Mouse (Mus musculus) kidney, postnatal 0 days (tissue): Measurements from ENCODE around the gene Ppa1. TPM values are rescaled to one million over a fixed set of nuclear protein-coding genes. Genes with fewer than 3 reads are reported as not detected.

Experiments used
- ATAC-seq: fragments of 200-750 bp; cut with Nextera tagmentation; replicated peaks from 2 replicates; pipeline ENCODE4 v1.8.0; 2017; ENCODE audit warnings: low read depth, moderate number of reproducible peaks, moderate TSS enrichment, moderate library complexity; ENCODE audit not compliant: low FRiP score
- DNase-seq: peaks from one replicate; pipeline ENCODE4 v3.0.0-alpha.2; 2016; ENCODE audit warnings: low spot score
- H3K27ac ChIP-seq: fragments of 300-500 bp; sonication (generic); 2 replicates; pipeline ENCODE4 v1.5.1; 2014; ENCODE audit warnings: mild to moderate bottlenecking
- H3K27me3 ChIP-seq: fragments of 300-500 bp; sonication (generic); 2 replicates; pipeline ENCODE4 v1.6.1; 2014; ENCODE audit warnings: low read length, mixed read lengths; ENCODE audit not compliant: insufficient read depth
- H3K36me3 ChIP-seq: fragments of 300-500 bp; sonication (generic); 2 replicates; pipeline ENCODE4 v1.6.1; 2014; ENCODE audit warnings: low read length, mixed read lengths; ENCODE audit not compliant: insufficient read depth
- H3K4me1 ChIP-seq: fragments of 300-500 bp; sonication (generic); replicated peaks from 2 replicates; pipeline ENCODE4 v1.6.1; 2014; ENCODE audit warnings: antibody characterized with exemption, low read length, mixed read lengths; ENCODE audit not compliant: insufficient read depth
- H3K4me2 ChIP-seq: fragments of 300-500 bp; sonication (generic); 2 replicates; pipeline ENCODE4 v1.6.1; 2014; ENCODE audit warnings: mild to moderate bottlenecking, low read length, moderate library complexity, mixed read lengths
- H3K4me3 ChIP-seq: fragments of 300-500 bp; sonication (generic); replicated peaks from 2 replicates; pipeline ENCODE4 v1.5.1; 2014; ENCODE audit warnings: low read depth, low read length
- H3K9ac ChIP-seq: fragments of 300-500 bp; sonication (generic); 2 replicates; pipeline ENCODE4 v1.6.1; 2014; ENCODE audit warnings: low read depth, low read length
- H3K9me3 ChIP-seq: fragments of 300-500 bp; sonication (generic); replicated peaks from 2 replicates; pipeline ENCODE4 v1.6.1; 2016; ENCODE audit warnings: low read length, inconsistent platforms, mixed read lengths
- CTCF ChIP-seq: IDR thresholded peaks from 2 replicates; pipeline ENCODE4 v1.5.1; 2016; ENCODE audit warnings: antibody characterized with exemption, low read depth, mild to moderate bottlenecking, moderate library complexity
- WGBS: fragments of 180-500 bp; shearing (Covaris S2); extraction: QIAGEN DNeasy Blood & Tissue Kit; methylation state at CpG from one replicate; pipeline ENCODE4 v1.1.7; 2014; 5-methylcytosine and 5-hydroxymethylcytosine counted together
- polyA plus RNA-seq: library from polyadenylated mRNA; unstranded; fragments of >200 nt; fragmentation: Nextera tagmentation; extraction: Ambion mirVana; gene quantifications from 2 replicates; pipeline ENCODE4 v1.2.1, GENCODE M21; 2015

The Ppa1 gene
- polyA plus RNA-seq, 1 experiment from 2014 or later: 111 TPM

GRCm38 (mm10) chr10:61624771-61625170, 23.6 kb upstream of the Ppa1 start:
- Histone ChIP-seq H3K27me3 (peaks cover 13% of the 10 kb centered on the region; the same call in 1 of the 2 replicates), H3K36me3 (no peaks in the 10 kb centered on the region), H3K9ac (no peak overlapping the region), H3K4me1 (peaks cover 9% of the 10 kb centered on the region; the same call in 1 of the 2 replicates), H3K4me3 (no peak overlapping the region), H3K9me3 (no peaks in the 10 kb centered on the region), H3K4me2 (peak overlapping the region; percentile 58; the same call in 1 of the 2 replicates), H3K27ac (no peak overlapping the region)
- ATAC-seq (no peak), DNase-seq (no peak)
- no peak for TF ChIP-seq CTCF
- WGBS: 25% methylated on average over 5 of the region's 5 CpGs

GRCm38 (mm10) chr10:61625381-61626257, 22.7 kb upstream of the Ppa1 start:
- Histone ChIP-seq H3K9me3 (no peaks in the 10 kb centered on the region), H3K4me2 (peak overlapping the region; percentile 58), H3K36me3 (no peaks in the 10 kb centered on the region), H3K4me1 (peaks cover 9% of the 10 kb centered on the region; the same call in 1 of the 2 replicates), H3K27ac (no peak overlapping the region), H3K4me3 (peak overlapping the region; percentile 28), H3K9ac (peak overlapping the region; percentile 24; the same call in 1 of the 2 replicates), H3K27me3 (peaks cover 13% of the 10 kb centered on the region; the same call in 1 of the 2 replicates)
- no peak for TF ChIP-seq CTCF
- 5% methylated on average over 73 of the region's 74 CpGs for whole genome bisulfite sequencing
- no peak for ATAC-seq
- DNase-seq: no peak

DNA sequence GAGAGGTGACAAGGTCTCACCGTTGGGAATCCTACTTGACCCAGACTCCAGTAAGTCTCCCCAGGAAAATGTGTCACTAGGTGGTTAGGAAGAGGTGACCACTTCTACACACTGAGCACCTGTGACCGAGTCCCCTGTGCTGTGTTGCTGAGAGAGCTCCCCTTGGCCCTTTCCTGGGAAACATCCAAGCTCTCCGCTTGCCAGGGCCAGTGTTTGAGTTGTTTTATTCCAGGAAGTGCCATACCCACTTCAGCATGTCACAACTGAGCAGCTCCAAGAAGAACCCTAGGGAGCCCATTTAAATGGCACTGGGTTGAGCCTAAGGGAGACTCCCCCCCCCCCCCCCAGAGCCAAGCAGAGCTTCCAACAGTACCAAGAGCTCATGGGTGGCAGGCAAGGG, 21.8 kb upstream of the Ppa1 start:
- no peak overlapping the region for H3K27ac ChIP-seq
- WGBS: 83% methylated on average over 3 of the region's 3 CpGs

DNA sequence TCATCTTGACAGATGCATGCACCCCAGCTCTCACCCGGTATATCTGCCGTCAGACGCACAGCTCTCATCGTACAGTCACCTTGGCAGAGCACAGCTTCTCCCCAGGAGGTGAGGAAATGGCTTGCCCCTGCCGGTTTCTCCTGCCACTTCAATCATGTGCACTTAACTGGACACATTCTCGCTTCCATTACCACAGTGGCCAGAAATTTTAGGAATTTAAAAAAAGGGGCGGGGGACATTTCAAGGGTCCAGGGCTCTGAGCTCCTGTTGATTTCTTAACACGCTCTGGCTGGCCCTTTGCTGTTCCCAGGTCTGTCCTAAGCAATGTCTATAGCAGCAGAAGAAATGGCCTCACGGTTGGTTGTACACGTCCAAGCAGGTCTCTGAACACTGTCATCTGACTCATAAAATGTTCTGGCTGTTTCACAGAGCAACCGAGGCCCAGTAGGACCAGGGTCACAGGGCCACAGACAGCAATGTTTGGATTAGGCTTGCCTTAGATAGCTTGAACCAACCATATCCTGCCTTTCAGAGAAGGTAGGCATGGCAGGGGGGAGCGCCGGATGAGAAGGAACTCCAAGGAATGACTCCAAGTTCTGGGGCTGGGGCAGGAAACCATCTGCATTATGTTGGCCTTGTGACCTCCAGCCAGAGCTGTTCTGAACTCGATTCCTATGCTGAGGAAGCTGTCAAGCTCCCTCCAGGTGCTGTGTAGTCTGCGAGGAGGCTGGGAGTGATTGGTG, 21.0 kb upstream of the Ppa1 start:
- no peak overlapping the region for H3K9ac ChIP-seq
- H3K4me2 ChIP-seq: no peak overlapping the region
- ATAC-seq: no peak
- TF ChIP-seq CTCF: no peak
- H3K36me3 ChIP-seq: no peaks in the 10 kb centered on the region
- no peak overlapping the region for H3K27ac ChIP-seq
- peaks cover 9% of the 10 kb centered on the region; the same call in 1 of the 2 replicates for H3K4me1 ChIP-seq
- H3K27me3 ChIP-seq: peaks cover 13% of the 10 kb centered on the region; the same call in 1 of the 2 replicates
- no peak for DNase-seq
- no peak overlapping the region for H3K4me3 ChIP-seq
- 64% methylated on average over 15 of the region's 15 CpGs for WGBS
- H3K9me3 ChIP-seq: no peaks in the 10 kb centered on the region

More for the DNA sequence above, 21.8 kb upstream of the Ppa1 start:
- Histone ChIP-seq H3K4me2 (no peak overlapping the region), H3K9me3 (no peaks in the 10 kb centered on the region), H3K4me1 (peaks cover 9% of the 10 kb centered on the region; the same call in 1 of the 2 replicates), H3K9ac (no peak overlapping the region), H3K4me3 (no peak overlapping the region), H3K27me3 (peaks cover 13% of the 10 kb centered on the region; the same call in 1 of the 2 replicates), H3K36me3 (no peaks in the 10 kb centered on the region)
- DNase-seq (no peak), ATAC-seq (no peak)
- no peak for TF ChIP-seq CTCF

GRCm38 (mm10) chr10:61627938-61628250, 20.5 kb upstream of the Ppa1 start:
- Histone ChIP-seq H3K9ac (no peak overlapping the region), H3K4me3 (no peak overlapping the region), H3K36me3 (no peaks in the 10 kb centered on the region), H3K27ac (no peak overlapping the region), H3K27me3 (peaks cover 13% of the 10 kb centered on the region; the same call in 1 of the 2 replicates), H3K4me2 (no peak overlapping the region), H3K4me1 (peaks cover 9% of the 10 kb centered on the region; the same call in 1 of the 2 replicates), H3K9me3 (no peaks in the 10 kb centered on the region)
- ATAC-seq (no peak), DNase-seq (no peak)
- TF ChIP-seq CTCF: no peak
- WGBS: 62% methylated on average over 4 of the region's 4 CpGs

- WGBS: 57% methylated on average over 10 of the region's 10 CpGs
- H3K4me3 ChIP-seq: no peak overlapping the region
- no peaks in the 10 kb centered on the region for H3K36me3 ChIP-seq
- no peaks in the 10 kb centered on the region for H3K4me1 ChIP-seq
- no peak overlapping the region for H3K4me2 ChIP-seq
- no peaks in the 10 kb centered on the region for H3K27me3 ChIP-seq
- ATAC-seq: no peak
- no peak overlapping the region for H3K27ac ChIP-seq
- no peaks in the 10 kb centered on the region for H3K9me3 ChIP-seq
- DNase-seq: no peak
- no peak for TF ChIP-seq CTCF
- H3K9ac ChIP-seq: no peak overlapping the region
These were observed 15.9 kb upstream of the Ppa1 start for GRCm38 (mm10) chr10:61632445-61632844.
